Mouse (Mus musculus) liver, embryonic 14.5 days (tissue): ENCODE data around the gene Cct7. TPM values are rescaled to one million over a fixed set of nuclear protein-coding genes. Genes with fewer than 3 reads are reported as not detected.

Experiments used
- ATAC-seq: fragments of 200-750 bp; cut with Nextera tagmentation; 2 replicates; pipeline ENCODE4 v1.8.0; 2017; ENCODE audit warnings: moderate number of reproducible peaks, mild to moderate bottlenecking, moderate library complexity; ENCODE audit not compliant: insufficient read depth
- DNase-seq, 3 experiments: peaks; one replicate each; pipeline ENCODE4 v3.0.0-alpha.2; 2012 to 2013; ENCODE audit warnings: low read depth in 3 of 3, low spot score in 3 of 3
- H3K27ac ChIP-seq: fragments of 300-500 bp; sonication (generic); 2 replicates; pipeline ENCODE4 v1.5.1; 2014; ENCODE audit warnings: moderate library complexity, mild to moderate bottlenecking, control low read depth, inconsistent platforms
- H3K27me3 ChIP-seq: fragments of 300-500 bp; sonication (generic); 2 replicates; pipeline ENCODE4 v1.6.1; 2014; ENCODE audit warnings: mild to moderate bottlenecking, low read length, moderate library complexity; ENCODE audit not compliant: control insufficient read depth, insufficient read depth
- H3K36me3 ChIP-seq: fragments of 300-500 bp; sonication (generic); replicated peaks from 2 replicates; pipeline ENCODE4 v1.6.1; 2014; ENCODE audit warnings: low read depth; ENCODE audit not compliant: control insufficient read depth, insufficient read depth
- H3K4me1 ChIP-seq, 2 experiments: fragments of 200-500 bp in 1 of 2; fragments of 300-500 bp in 1 of 2; sonication (generic) in 1 of 2; replicated peaks; 2 replicates each; pipeline ENCODE4 v1.6.1; 2012 to 2014; ENCODE audit warnings: antibody characterized with exemption in 1 of 2, inconsistent platforms in 1 of 2, low read length in 1 of 2; ENCODE audit not compliant: control insufficient read depth in 2 of 2, insufficient read depth in 2 of 2
- H3K4me2 ChIP-seq: fragments of 300-500 bp; sonication (generic); 2 replicates; pipeline ENCODE4 v1.6.1; 2014; ENCODE audit warnings: low read depth, mild to moderate bottlenecking, control low read depth, moderate library complexity
- H3K4me3 ChIP-seq, 2 experiments: fragments of 200-500 bp in 1 of 2; fragments of 300-500 bp in 1 of 2; sonication (generic) in 1 of 2; 2 replicates each; pipeline ENCODE4 v1.5.1; 2012 to 2014; ENCODE audit warnings: low read depth in 2 of 2, low read length in 2 of 2, mild to moderate bottlenecking in 2 of 2, control low read depth in 1 of 2, inconsistent platforms in 1 of 2, moderate library complexity in 1 of 2; ENCODE audit not compliant: insufficient read depth in 1 of 2
- H3K9ac ChIP-seq: fragments of 300-500 bp; sonication (generic); replicated peaks from 2 replicates; pipeline ENCODE4 v1.6.1; 2014; ENCODE audit warnings: mild to moderate bottlenecking, control low read depth, moderate library complexity
- H3K9me3 ChIP-seq: fragments of 300-500 bp; sonication (generic); 2 replicates; pipeline ENCODE4 v1.6.1; 2016; ENCODE audit warnings: low read length, mixed read lengths; ENCODE audit not compliant: control insufficient read depth
- CTCF ChIP-seq: IDR thresholded peaks from 2 replicates; pipeline ENCODE4 v1.5.1; 2016; ENCODE audit warnings: antibody characterized with exemption, low read depth, control low read depth
- EP300 ChIP-seq: IDR thresholded peaks from 2 replicates; pipeline ENCODE4 v1.6.1; 2016; ENCODE audit warnings: antibody characterized with exemption, low read depth
- WGBS: fragments of 180-500 bp; shearing (Covaris S2); extraction: QIAGEN DNeasy Blood & Tissue Kit; methylation state at CpG from one replicate; pipeline ENCODE4 v1.1.7; 2014; ENCODE audit not compliant: insufficient replicate concordance; 5-methylcytosine and 5-hydroxymethylcytosine counted together
- polyA plus RNA-seq, 2 experiments: library from polyadenylated mRNA; depleted of rRNA in 1 of 2; stranded (reverse) in 1 of 2; unstranded in 1 of 2; fragments of >200 nt; fragmentation: Nextera tagmentation in 1 of 2; extraction: Ambion mirVana in 1 of 2; gene quantifications; 2 replicates each; pipeline versions ENCODE4 v1.2.1 to v1.2.3; 2012 to 2014

Gene Cct7
- polyA plus RNA-seq, 2 experiments = 162 to 285 TPM

DNA sequence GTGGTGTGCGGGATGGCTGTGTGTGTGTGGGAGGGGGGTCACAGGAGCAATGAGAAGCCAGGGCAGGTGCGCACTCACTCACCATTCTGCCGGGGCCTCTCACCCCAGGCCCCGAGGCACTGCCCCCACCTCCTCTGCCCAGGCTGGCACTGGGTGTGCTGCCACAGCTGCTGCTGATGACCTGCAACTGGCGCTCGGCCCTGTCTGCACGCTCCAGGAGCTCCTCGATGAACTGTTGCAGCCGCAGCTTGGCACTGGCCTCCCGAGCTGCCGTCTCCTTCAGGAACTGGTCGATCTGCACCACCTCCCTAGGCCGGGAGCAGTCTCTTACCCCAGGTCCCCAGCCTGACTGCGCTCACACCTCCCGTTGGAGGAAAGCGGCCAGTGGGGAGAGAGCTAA is 29.4 kb downstream of the Cct7 start:
- Histone ChIP-seq H3K36me3 (no peaks in the 10 kb centered on the region), H3K9ac (no peak overlapping the region)
- 60% methylated on average over 16 of the region's 16 CpGs for WGBS

DNA sequence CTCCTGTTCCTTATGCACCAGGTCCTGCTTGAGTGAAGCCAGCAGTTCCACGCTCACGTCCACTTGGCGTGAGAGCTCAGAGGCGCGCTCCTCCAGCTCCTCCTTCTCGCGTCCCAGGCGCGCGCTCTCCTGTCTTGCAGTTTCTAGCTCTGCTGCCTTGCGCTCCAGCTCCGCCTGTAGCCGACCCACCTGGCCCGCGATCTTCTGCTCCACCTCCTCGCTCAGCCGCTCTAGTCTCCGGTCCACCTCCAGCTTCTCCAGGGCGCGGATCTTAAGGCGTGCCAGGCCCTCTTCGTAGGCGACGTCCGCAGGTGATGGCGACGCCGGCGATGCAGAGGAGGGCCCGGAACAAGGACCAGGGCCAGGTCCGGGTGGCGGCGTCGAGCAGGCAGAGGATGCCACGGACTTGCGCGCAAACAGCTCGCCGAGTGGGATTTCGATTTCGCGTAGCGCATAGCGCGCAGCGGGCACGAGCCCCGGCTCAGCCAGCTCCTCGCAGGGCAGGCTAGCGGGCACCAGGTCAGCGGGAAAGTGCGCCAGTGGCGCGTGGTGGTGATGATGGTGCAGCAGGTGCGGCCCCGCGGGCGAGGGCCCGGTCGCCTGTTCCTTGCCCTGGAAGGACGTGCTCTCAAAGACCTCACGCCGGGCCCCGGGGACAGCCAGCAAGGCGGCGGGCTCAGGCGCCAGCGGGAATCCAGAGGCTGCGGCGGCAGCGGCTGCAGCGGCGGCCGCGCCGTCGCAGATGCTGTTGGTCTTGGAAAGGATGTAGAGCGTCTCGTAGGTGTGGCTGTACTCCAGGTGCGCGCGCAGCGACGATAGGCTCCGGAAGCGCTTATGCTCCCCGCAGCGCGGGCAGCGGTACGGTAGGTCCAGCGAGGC is 32.8 kb downstream of the Cct7 start:
- Histone ChIP-seq H3K9me3 (no peaks in the 10 kb centered on the region), H3K36me3 (no peaks in the 10 kb centered on the region), H3K27me3 (peaks cover 21% of the 10 kb centered on the region), H3K27ac (no peak overlapping the region), H3K4me1 (no peaks in the 10 kb centered on the region), H3K4me2 (no peak overlapping the region), H3K9ac (no peak overlapping the region), H3K4me3 (no peak overlapping the region)
- no peak for ATAC-seq
- 5% methylated on average over 92 of the region's 92 CpGs for WGBS
- DNase-seq = no peak
- TF ChIP-seq CTCF (no peak), EP300 (no peak)

More for the DNA sequence above, 29.4 kb downstream of the Cct7 start:
- no peak overlapping the region for H3K27ac ChIP-seq
- DNase-seq (no peak), ATAC-seq (no peak)
- H3K27me3 ChIP-seq = peaks cover 21% of the 10 kb centered on the region
- no peaks in the 10 kb centered on the region for H3K4me1 ChIP-seq
- TF ChIP-seq CTCF = no peak
- no peak overlapping the region for H3K4me2 ChIP-seq
- H3K4me3 ChIP-seq = no peak overlapping the region
- no peaks in the 10 kb centered on the region for H3K9me3 ChIP-seq

DNA sequence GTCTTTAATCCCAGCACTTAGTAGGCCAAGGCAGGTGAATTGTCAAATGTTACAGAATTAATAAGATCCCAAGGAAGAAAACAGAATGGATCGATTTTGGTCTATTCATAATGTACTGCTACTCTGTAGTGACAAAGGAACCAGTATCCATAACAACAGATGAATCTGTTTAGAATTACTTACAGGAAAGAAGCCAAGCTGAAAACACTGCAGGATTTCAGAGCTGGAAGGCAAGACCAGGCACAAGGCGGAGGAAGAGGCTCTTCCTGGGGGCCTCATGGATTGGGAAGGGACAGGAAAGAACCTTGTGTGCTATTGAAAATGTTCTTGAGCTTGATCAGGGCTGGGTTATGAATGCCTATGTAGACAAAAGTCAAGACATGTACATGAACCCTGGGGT is 34.4 kb downstream of the Cct7 start:
- H3K27me3 ChIP-seq = peaks cover 21% of the 10 kb centered on the region

DNA sequence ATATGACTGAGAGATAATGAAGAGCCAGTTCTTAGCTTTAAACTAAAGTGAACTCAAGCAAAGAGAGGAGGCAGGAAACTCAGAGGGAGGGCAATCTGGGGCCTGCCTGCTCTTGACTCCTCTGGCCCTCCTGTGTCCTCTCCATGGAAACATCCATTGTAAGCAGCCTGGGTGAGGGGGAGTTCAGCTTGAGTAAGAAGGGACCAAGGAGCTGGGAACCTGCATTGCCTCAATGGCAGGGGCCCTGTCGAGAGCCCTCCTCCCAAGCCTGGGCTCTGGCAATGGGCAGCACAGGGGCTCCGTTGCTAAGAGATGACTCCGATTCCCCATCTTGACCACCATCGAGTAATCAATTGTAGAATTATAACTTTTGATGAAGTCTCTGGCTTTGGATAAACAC is 37.2 kb downstream of the Cct7 start:
- H3K27me3 ChIP-seq = peaks cover 18% of the 10 kb centered on the region
- 71% methylated on average over 4 of the region's 4 CpGs for WGBS
- H3K9ac ChIP-seq = no peak overlapping the region
- H3K4me1 ChIP-seq = no peaks in the 10 kb centered on the region
- no peak overlapping the region for H3K27ac ChIP-seq
- no peak overlapping the region for H3K4me3 ChIP-seq
- no peak for TF ChIP-seq CTCF
- no peak for TF ChIP-seq EP300
- no peak overlapping the region for H3K4me2 ChIP-seq
- no peak for ATAC-seq
- no peak for DNase-seq
- H3K9me3 ChIP-seq = no peaks in the 10 kb centered on the region
- H3K36me3 ChIP-seq = no peaks in the 10 kb centered on the region

More for the DNA sequence above, 34.4 kb downstream of the Cct7 start:
- no peak for DNase-seq
- no peaks in the 10 kb centered on the region for H3K36me3 ChIP-seq
- no peaks in the 10 kb centered on the region for H3K4me1 ChIP-seq
- no peak for ATAC-seq
- no peak overlapping the region for H3K4me2 ChIP-seq
- H3K9ac ChIP-seq = no peak overlapping the region
- TF ChIP-seq CTCF (no peak), EP300 (no peak)
- 52% methylated on average over 2 of the region's 2 CpGs for WGBS
- H3K4me3 ChIP-seq = no peak overlapping the region
- no peaks in the 10 kb centered on the region for H3K9me3 ChIP-seq
- H3K27ac ChIP-seq = no peak overlapping the region

- WGBS = 56% methylated on average over 3 of the region's 3 CpGs
- no peak for ATAC-seq
These were observed 38.4 kb downstream of the Cct7 start for GRCm38 (mm10) chr6:85489717-85490116.

More at GRCm38 (mm10) chr6:85489717-85490116, 38.4 kb downstream of the Cct7 start:
- no peaks in the 10 kb centered on the region for H3K9me3 ChIP-seq
- no peak for TF ChIP-seq CTCF
- no peak for TF ChIP-seq EP300
- no peaks in the 10 kb centered on the region for H3K4me1 ChIP-seq
- no peaks in the 10 kb centered on the region for H3K36me3 ChIP-seq
- no peak overlapping the region for H3K27ac ChIP-seq
- H3K9ac ChIP-seq = no peak overlapping the region
- no peak for DNase-seq
- no peak overlapping the region for H3K4me2 ChIP-seq
- H3K27me3 ChIP-seq = peaks cover 5% of the 10 kb centered on the region
- H3K4me3 ChIP-seq = no peak overlapping the region
